ENCODE assay signal across 8 mouse cellular contexts in genomic region chr3:127123376-127123775, GRCm38 (mm10).
DNase-seq lines count a peak whose midpoint lies in the region; ATAC-seq lines count a peak whose summit lies in the region.

No protein-coding gene starts in this region.

- no peak overlapping the region for H3K4me3 ChIP-seq in midbrain, embryonic 14.5 days (replicated peaks; ENCODE audit: low read depth, low read length)

- peak; percentile 3 for DNase-seq in adrenal gland, adult 8-10 months
- peak; percentile 44 for DNase-seq in embryo, embryonic 10.5 days (ENCODE audit: low spot score)
- peak; percentile 29 for DNase-seq in heart, postnatal 4 days
- peak; percentile 26 for DNase-seq in liver
- no peak for DNase-seq in midbrain, embryonic 14.5 days
- no peak for DNase-seq in cerebellum, adult 9-10 months
- DNase-seq in cerebellum, postnatal 4 days (ENCODE audit: low spot score in 2 of 2), result no peak
- no peak for DNase-seq in spleen, postnatal 4 days (ENCODE audit: low spot score in 2 of 2)

- peaks cover 14% of the 10 kb centered on the region for H3K4me1 ChIP-seq in midbrain, embryonic 14.5 days (ENCODE audit: control insufficient read depth, insufficient read depth, low read length)

- no peaks in the 10 kb centered on the region for H3K36me3 ChIP-seq in midbrain, embryonic 14.5 days (ENCODE audit: control insufficient read depth, insufficient read depth, low read length)

- H3K27ac ChIP-seq in midbrain, embryonic 14.5 days (replicated peaks; ENCODE audit: low read depth, low read length), result no peak overlapping the region

- no peaks in the 10 kb centered on the region for H3K27me3 ChIP-seq in midbrain, embryonic 14.5 days (ENCODE audit: control insufficient read depth, insufficient read depth, low read length)

- WGBS in midbrain, embryonic 14.5 days, result 51% methylated on average over 8 of the region's 8 CpGs

- no peak overlapping the region for H3K9ac ChIP-seq in midbrain, embryonic 14.5 days (replicated peaks; ENCODE audit: low read length)

- H3K4me2 ChIP-seq in midbrain, embryonic 14.5 days (ENCODE audit: low read length), result no peak overlapping the region

- ATAC-seq in midbrain, embryonic 14.5 days (ENCODE audit: low FRiP score, low TSS enrichment), result no peak

- H3K9me3 ChIP-seq in midbrain, embryonic 14.5 days (ENCODE audit: control insufficient read depth, low read length), result no peaks in the 10 kb centered on the region

Comparison
In these comparisons a context has a peak if more than half of its experiments do, and no peak if none do; other contexts are left out.
1. DNase-seq: peak in adrenal gland, adult 8-10 months (single experiment), embryo, embryonic 10.5 days (single experiment), heart, postnatal 4 days (single experiment) and liver (single experiment); none in midbrain, embryonic 14.5 days (single experiment), cerebellum, adult 9-10 months (single experiment), cerebellum, postnatal 4 days (0 of 2) and spleen, postnatal 4 days (0 of 2).